Mouse (Mus musculus): ENCODE measurements around the gene Gabrg3. TPM values are rescaled to one million over a fixed set of nuclear protein-coding genes. Genes with fewer than 3 reads are reported as not detected.

Gabrg3 gene
- total RNA-seq, 2 experiments from 2014 or later, result not detected

DNA sequence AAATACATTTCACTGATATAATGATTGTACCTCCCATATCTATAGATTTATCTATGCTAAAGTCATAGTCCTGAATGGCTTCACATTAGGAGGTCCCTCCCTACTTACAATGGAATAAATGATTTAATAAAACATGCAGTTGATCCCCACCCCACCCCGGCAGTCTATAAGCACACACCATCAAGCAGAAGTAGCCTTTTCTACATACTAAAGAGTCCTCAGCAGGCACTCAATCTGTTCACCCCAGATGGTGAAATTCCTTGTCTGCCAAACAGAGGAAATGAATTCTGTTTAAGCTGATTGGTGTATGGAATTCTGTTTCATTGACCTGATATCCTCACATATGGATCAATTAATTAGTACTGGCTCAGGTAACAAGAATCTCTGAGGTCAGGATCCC lies 607.9 kb downstream of the Gabrg3 start:
- ATAC-seq (replicated peaks; ENCODE audit: low FRiP score, low TSS enrichment, poor library complexity, severe bottlenecking), result no peak

- no peak for ATAC-seq (replicated peaks; ENCODE audit: low FRiP score, low TSS enrichment, poor library complexity, severe bottlenecking)
Observed at GRCm38 (mm10) chr7:56768216-56768615, 618.8 kb downstream of the Gabrg3 start.

DNA sequence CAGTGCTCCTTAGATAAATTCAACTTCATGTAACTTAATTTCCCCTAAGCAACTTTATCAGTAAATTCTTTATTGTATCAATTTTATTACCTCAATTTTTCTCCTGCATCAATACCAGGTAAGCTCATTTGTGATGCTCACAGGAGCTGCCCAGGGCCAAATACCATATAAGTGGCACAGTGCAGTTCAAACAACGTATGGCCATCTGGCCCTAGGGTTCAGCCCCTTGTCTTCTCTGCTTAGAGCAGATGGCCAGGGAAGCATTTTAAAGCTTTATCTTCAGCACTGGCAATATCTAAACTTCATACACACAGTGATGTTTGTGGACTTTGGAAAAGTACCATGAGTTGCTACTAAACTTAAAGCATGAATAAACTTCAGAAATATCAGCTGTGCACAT lies 619.2 kb downstream of the Gabrg3 start:
- ATAC-seq (replicated peaks; ENCODE audit: low FRiP score, low TSS enrichment, poor library complexity, severe bottlenecking), result no peak

- no peak for ATAC-seq (replicated peaks; ENCODE audit: low FRiP score, low TSS enrichment, poor library complexity, severe bottlenecking)
Observed at GRCm38 (mm10) chr7:56765612-56766445, 621.2 kb downstream of the Gabrg3 start.

DNA sequence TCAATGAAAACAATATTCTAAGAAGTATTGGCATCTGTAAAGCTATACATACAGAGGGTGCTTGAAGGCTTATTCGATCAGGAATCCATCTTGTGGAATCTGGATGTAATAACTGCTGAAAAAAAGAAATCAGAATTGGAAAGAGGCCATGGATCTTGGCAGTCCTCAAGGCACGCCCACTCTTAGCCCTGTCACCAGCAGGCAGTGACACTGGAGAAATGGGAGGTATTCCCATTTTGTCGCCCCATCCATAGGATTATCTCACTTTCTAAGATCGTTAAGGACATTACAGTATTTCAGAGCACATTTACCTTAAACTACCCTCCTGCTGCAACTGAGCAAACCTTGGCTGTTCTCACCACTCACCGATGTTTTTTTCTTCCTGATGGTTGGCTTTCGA lies 657.8 kb downstream of the Gabrg3 start:
- ATAC-seq (replicated peaks; ENCODE audit: low FRiP score, low TSS enrichment, poor library complexity, severe bottlenecking), result no peak

Other genes starting within 250 kb of the Gabrg3 start
- gene Gabrb3, start 32.5 kb upstream of the Gabrg3 start, total RNA-seq (2014; fragmentation: Nextera tagmentation), result not detected in 2 replicates
- not detected in 2 replicates for gene Gabrb3, start 32.5 kb upstream of the Gabrg3 start, total RNA-seq (2017)
- not detected in 2 replicates for gene Gabra5, start 122.9 kb upstream of the Gabrg3 start, total RNA-seq (2014; fragmentation: Nextera tagmentation)
- not detected in 2 replicates for gene Gabra5, start 122.9 kb upstream of the Gabrg3 start, total RNA-seq (2017)

Data from megakaryocyte-erythroid progenitor cell, adult 5-6 weeks (primary cell).